Comparison of ENCODE assay signal across 29 mouse cellular contexts in genomic region chr7:140228476-140228875, GRCm38 (mm10). TPM values are rescaled to one million over a fixed set of nuclear protein-coding genes. Genes with fewer than 3 reads are reported as not detected.
DNase-seq lines count a peak whose midpoint lies in the region; ATAC-seq lines count a peak whose summit lies in the region.
"Had no signal": no experiment of that assay in that cellular context is flagged by ENCODE, and none has a peak within 500 bp of the region (broad histone marks: within the 10 kb centered on the region; RNA-seq: fewer than 3 reads in every experiment).

No protein-coding gene starts in this region.

- no peak overlapping the region for H3K9ac ChIP-seq in kidney, embryonic 14.5 days (ENCODE audit: low read depth, low read length)
- no peak overlapping the region for H3K9ac ChIP-seq in intestine, embryonic 16.5 days (ENCODE audit: low read depth, low read length)

- peak; percentile 37 for DNase-seq in adrenal gland, adult 2 months
- DNase-seq in adrenal gland, adult 18-20 months (ENCODE audit: low spot score in 2 of 2): no peak
- DNase-seq in kidney, adult 18-20 months: peak; percentile 72
- peak; percentile 8 to 58 for DNase-seq in adrenal gland, postnatal 36 days
- DNase-seq in kidney, postnatal 36 days: peak; percentile 58 to 80
- DNase-seq in lung, postnatal 36 days: no peak
- DNase-seq: cerebellum, adult 18-20 months; gastrocnemius, postnatal 14 days; layer of hippocampus, adult 9-11 months; lung, adult 18-20 months; retina, postnatal 1 day; right cerebral cortex, postnatal 4 days; thymus, postnatal 14 days had no signal

- no peak for ATAC-seq in kidney, embryonic 14.5 days (ENCODE audit: low FRiP score, low TSS enrichment)
- ATAC-seq in intestine, embryonic 16.5 days: no peak
- ATAC-seq: forebrain, embryonic 14.5 days; hindbrain, postnatal 0 days had no signal

- H3K27me3 ChIP-seq in kidney, embryonic 14.5 days (ENCODE audit: control insufficient read depth, insufficient read depth, low read length): no peaks in the 10 kb centered on the region
- H3K27me3 ChIP-seq in intestine, embryonic 16.5 days (replicated peaks; ENCODE audit: control insufficient read depth, insufficient read depth, low read length): no peaks in the 10 kb centered on the region

- H3K9me3 ChIP-seq in kidney, embryonic 14.5 days (ENCODE audit: control insufficient read depth, low read length): no peaks in the 10 kb centered on the region
- no peaks in the 10 kb centered on the region for H3K9me3 ChIP-seq in intestine, embryonic 16.5 days (ENCODE audit: control insufficient read depth, low read length)
- H3K9me3 ChIP-seq: G1E had no signal

- no peak overlapping the region for H3K4me2 ChIP-seq in kidney, embryonic 14.5 days (replicated peaks; ENCODE audit: low read depth, low read length)
- no peak overlapping the region for H3K4me2 ChIP-seq in intestine, embryonic 16.5 days (ENCODE audit: low read depth, low read length)
- H3K4me2 ChIP-seq: liver, embryonic 11.5 days had no signal

- no peaks in the 10 kb centered on the region for H3K36me3 ChIP-seq in kidney, embryonic 14.5 days (ENCODE audit: control insufficient read depth, insufficient read depth, low read length)
- no peaks in the 10 kb centered on the region for H3K36me3 ChIP-seq in intestine, embryonic 16.5 days (ENCODE audit: control insufficient read depth, insufficient read depth, low read length)
- H3K36me3 ChIP-seq: G1E had no signal

- no peaks in the 10 kb centered on the region for H3K4me1 ChIP-seq in kidney, embryonic 14.5 days (ENCODE audit: control insufficient read depth, insufficient read depth, low read length)
- H3K4me1 ChIP-seq in intestine, embryonic 16.5 days (ENCODE audit: control insufficient read depth, insufficient read depth, low read length): no peaks in the 10 kb centered on the region

- no peak overlapping the region for H3K27ac ChIP-seq in kidney, embryonic 14.5 days (ENCODE audit: low read depth, low read length)
- no peak overlapping the region for H3K27ac ChIP-seq in intestine, embryonic 16.5 days (ENCODE audit: low read length)
- H3K27ac ChIP-seq: heart, adult 2 months; hindbrain, postnatal 0 days; kidney, postnatal 0 days; left cerebral cortex, adult 2 months had no signal

- H3K4me3 ChIP-seq in kidney, embryonic 14.5 days (ENCODE audit: low read length): no peak overlapping the region
- no peak overlapping the region for H3K4me3 ChIP-seq in intestine, embryonic 16.5 days (ENCODE audit: low read length)
- H3K4me3 ChIP-seq: erythroblast, embryonic 14.5 days; heart, adult 2 months; left cerebral cortex, adult 2 months had no signal

- 80% methylated on average over 13 of the region's 13 CpGs for WGBS in kidney, embryonic 14.5 days
- 80% methylated on average over 13 of the region's 13 CpGs for WGBS in intestine, embryonic 16.5 days

RNA-seq across cellular contexts. Expression of gene Cd163l1, which starts 10.4 kb away (rescaled TPM):
- not detected for total RNA-seq in adrenal gland, adult 2 months (2021)
- polyA plus RNA-seq in adrenal gland, adult 2 months (2012; rRNA removed): 0.08 TPM in 1 of 2 replicates, not detected in the other
- not detected for total RNA-seq in adrenal gland, adult 18-20 months (2021)
- not detected in 2 replicates for polyA plus RNA-seq in kidney, embryonic 14.5 days (2014; fragmentation: Nextera tagmentation; extraction: Ambion mirVana)
- not detected for total RNA-seq in adrenal gland, postnatal 36 days (2021)
- polyA plus RNA-seq in intestine, embryonic 16.5 days (2015; fragmentation: Nextera tagmentation; extraction: Ambion mirVana): 0.21 and 0.37 TPM in 2 replicates
- total RNA-seq: common myeloid progenitor, adult 5-6 weeks; G1E; gastrocnemius, postnatal 14 days; heart, adult 2 months; hematopoietic stem cell, adult 5-6 weeks; hindbrain, postnatal 0 days had no signal
- polyA plus RNA-seq: embryonic facial prominence, embryonic 11.5 days; erythroblast, embryonic 14.5 days; forebrain, embryonic 14.5 days; G1E; heart, embryonic 14.5 days; hindbrain, postnatal 0 days; limb, embryonic 11.5 days; liver, embryonic 11.5 days; neural tube, embryonic 11.5 days had no signal

RNA-seq across cellular contexts. Expression of gene 5830411N06Rik, which starts 18.6 kb away (rescaled TPM):
- not detected for total RNA-seq in adrenal gland, adult 2 months (2021)
- not detected in 2 replicates for polyA plus RNA-seq in adrenal gland, adult 2 months (2012; rRNA removed)
- not detected for total RNA-seq in adrenal gland, adult 18-20 months (2021)
- polyA plus RNA-seq in kidney, embryonic 14.5 days (2014; fragmentation: Nextera tagmentation; extraction: Ambion mirVana): not detected in 2 replicates
- total RNA-seq in adrenal gland, postnatal 36 days (2021): not detected
- not detected in 2 replicates for polyA plus RNA-seq in intestine, embryonic 16.5 days (2015; fragmentation: Nextera tagmentation; extraction: Ambion mirVana)
- total RNA-seq: common myeloid progenitor, adult 5-6 weeks; gastrocnemius, postnatal 14 days; heart, adult 2 months; hematopoietic stem cell, adult 5-6 weeks; hindbrain, postnatal 0 days had no signal
- polyA plus RNA-seq: embryonic facial prominence, embryonic 11.5 days; erythroblast, embryonic 14.5 days; forebrain, embryonic 14.5 days; G1E; heart, embryonic 14.5 days; hindbrain, postnatal 0 days; kidney, postnatal 0 days; limb, embryonic 11.5 days; liver, embryonic 11.5 days; neural tube, embryonic 11.5 days had no signal

RNA-seq across cellular contexts. Expression of gene Olfr524, which starts 22.7 kb away (rescaled TPM):
- not detected for total RNA-seq in adrenal gland, adult 2 months (2021)
- polyA plus RNA-seq in adrenal gland, adult 2 months (2012; rRNA removed): not detected in 2 replicates
- not detected for total RNA-seq in adrenal gland, adult 18-20 months (2021)
- polyA plus RNA-seq in kidney, embryonic 14.5 days (2014; fragmentation: Nextera tagmentation; extraction: Ambion mirVana): not detected in 2 replicates
- not detected for total RNA-seq in adrenal gland, postnatal 36 days (2021)
- polyA plus RNA-seq in intestine, embryonic 16.5 days (2015; fragmentation: Nextera tagmentation; extraction: Ambion mirVana): not detected in 2 replicates
- total RNA-seq: common myeloid progenitor, adult 5-6 weeks; gastrocnemius, postnatal 14 days; heart, adult 2 months; hematopoietic stem cell, adult 5-6 weeks; hindbrain, postnatal 0 days; left cerebral cortex, adult 2 months had no signal
- polyA plus RNA-seq: embryonic facial prominence, embryonic 11.5 days; erythroblast, embryonic 14.5 days; forebrain, embryonic 14.5 days; G1E; heart, adult 2 months; heart, embryonic 14.5 days; hindbrain, postnatal 0 days; kidney, postnatal 0 days; limb, embryonic 11.5 days; liver, embryonic 11.5 days; neural tube, embryonic 11.5 days had no signal

RNA-seq across cellular contexts. Expression of gene Olfr523, which starts 55.5 kb away (rescaled TPM):
- not detected for total RNA-seq in adrenal gland, adult 2 months (2021)
- not detected in 2 replicates for polyA plus RNA-seq in adrenal gland, adult 2 months (2012; rRNA removed)
- not detected for total RNA-seq in adrenal gland, adult 18-20 months (2021)
- polyA plus RNA-seq in kidney, embryonic 14.5 days (2014; fragmentation: Nextera tagmentation; extraction: Ambion mirVana): not detected in 2 replicates
- total RNA-seq in adrenal gland, postnatal 36 days (2021): not detected
- not detected in 2 replicates for polyA plus RNA-seq in intestine, embryonic 16.5 days (2015; fragmentation: Nextera tagmentation; extraction: Ambion mirVana)
- total RNA-seq: common myeloid progenitor, adult 5-6 weeks; gastrocnemius, postnatal 14 days; heart, adult 2 months; hematopoietic stem cell, adult 5-6 weeks; hindbrain, postnatal 0 days had no signal
- polyA plus RNA-seq: embryonic facial prominence, embryonic 11.5 days; erythroblast, embryonic 14.5 days; forebrain, embryonic 14.5 days; G1E; heart, adult 2 months; heart, embryonic 14.5 days; hindbrain, postnatal 0 days; kidney, postnatal 0 days; limb, embryonic 11.5 days; liver, embryonic 11.5 days; neural tube, embryonic 11.5 days had no signal

Comparison
In these comparisons a context has a peak if more than half of its experiments do, and no peak if none do; other contexts are left out.
1. DNase-seq: peak in adrenal gland, adult 2 months (single experiment), kidney, adult 18-20 months (single experiment), adrenal gland, postnatal 36 days (2 of 2) and kidney, postnatal 36 days (2 of 2); none in adrenal gland, adult 18-20 months (0 of 2) and lung, postnatal 36 days (single experiment).